Mouse (Mus musculus) spleen, adult 2 months (tissue): Measurements from ENCODE around the gene Rhbdl3.

Experiments used
- CTCF ChIP-seq: fragments of 200-500 bp; IDR thresholded peaks from 2 replicates; pipeline ENCODE4 v1.5.1; 2011; ENCODE audit warnings: mild to moderate bottlenecking, inconsistent platforms; ENCODE audit not compliant: insufficient read depth, insufficient read length, insufficient replicate concordance; ENCODE audit errors: extremely low read depth
- POLR2A ChIP-seq: fragments of 200-500 bp; IDR thresholded peaks from 2 replicates; pipeline ENCODE4 v1.6.1; 2011; ENCODE audit warnings: low read depth, low read length, inconsistent platforms

DNA sequence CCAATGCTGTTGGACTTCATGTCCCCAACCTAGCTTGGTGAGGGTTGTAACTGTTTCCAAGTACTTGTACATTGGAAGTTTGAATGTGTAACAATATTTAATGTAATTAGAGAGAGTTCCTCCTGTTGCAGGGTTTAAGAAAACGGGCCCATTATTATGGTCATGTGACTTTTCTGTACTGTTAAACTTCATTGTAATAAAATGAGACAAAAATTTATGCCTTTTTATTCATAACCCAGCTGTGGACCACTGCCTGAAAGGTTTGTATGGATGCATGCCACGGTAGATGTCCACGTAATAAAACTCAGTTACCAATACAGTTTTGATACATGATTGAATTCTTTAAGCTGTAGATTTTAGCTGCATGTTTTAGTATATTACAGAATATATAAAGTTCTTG is 95.2 kb downstream of the Rhbdl3 start:
- TF ChIP-seq POLR2A (no peak), CTCF (no peak)
